Mouse (Mus musculus): ENCODE data around the gene Elmo3. TPM values are rescaled to one million over a fixed set of nuclear protein-coding genes. Genes with fewer than 3 reads are reported as not detected.

Elmo3 gene
- polyA plus RNA-seq, 2 experiments from 2014 or later, result 6.6 to 7.4 TPM

- no peak for ATAC-seq
Observed at GRCm38 (mm10) chr8:105355179-105356024, 50.0 kb downstream of the Elmo3 start.

DNA sequence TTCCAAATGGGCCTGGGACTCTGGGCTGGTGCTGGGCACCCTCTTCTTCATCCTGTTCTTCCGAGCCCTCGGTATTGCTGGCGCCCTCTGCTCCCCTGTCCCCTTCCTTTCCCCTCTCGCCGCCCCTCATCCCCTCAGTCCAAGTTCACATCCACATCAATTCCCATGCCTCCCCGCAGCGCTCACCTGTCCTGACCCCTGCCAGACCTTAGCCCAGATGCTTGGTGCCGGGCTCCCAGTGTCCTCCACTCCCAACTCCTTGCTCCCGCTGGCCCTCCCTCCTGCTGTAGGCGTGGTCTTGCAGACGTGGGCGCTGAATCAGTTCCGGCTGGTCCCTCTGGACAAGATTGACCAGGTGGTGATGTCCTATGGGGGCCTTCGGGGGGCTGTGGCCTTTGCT, 51.3 kb downstream of the Elmo3 start:
- no peak for ATAC-seq

DNA sequence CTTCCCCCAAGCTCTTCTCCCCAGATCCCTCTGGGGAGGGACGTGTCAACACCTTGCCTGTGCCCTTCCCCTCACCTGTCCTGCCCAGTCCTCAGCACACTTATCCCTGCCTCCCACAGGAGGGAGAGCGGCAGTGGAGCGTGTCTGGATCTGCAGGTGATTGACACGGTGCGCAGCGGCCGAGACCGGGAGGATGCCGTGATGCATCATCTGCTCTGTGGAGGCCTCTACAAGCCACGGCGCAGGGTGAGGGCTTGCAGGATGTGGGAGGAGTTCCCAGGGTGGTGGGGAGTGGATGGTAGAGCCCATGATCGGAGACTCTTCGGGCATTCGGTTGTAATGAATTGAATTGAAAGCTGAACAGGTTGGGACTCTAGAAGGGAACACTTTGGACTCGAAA, 53.8 kb downstream of the Elmo3 start:
- no peak for ATAC-seq

- no peak for ATAC-seq
Observed at GRCm38 (mm10) chr8:105359646-105360045, 54.2 kb downstream of the Elmo3 start.

Other genes starting within 250 kb of the Elmo3 start
- gene Ces3b, start 221.8 kb upstream of the Elmo3 start, polyA plus RNA-seq (2017; shearing (Covaris generic)), result not detected
- gene Ces4a, start 173.8 kb upstream of the Elmo3 start, polyA plus RNA-seq (2017; shearing (Covaris generic)), result not detected
- gene Cbfb, start 134.9 kb upstream of the Elmo3 start, polyA plus RNA-seq (2017; shearing (Covaris generic)), result 10 to 100 TPM; 34.0 to 49.2 TPM
- gene D230025D16Rik, start 80.5 kb upstream of the Elmo3 start, polyA plus RNA-seq (2017; shearing (Covaris generic)), result 10 to 100 TPM; 12.0 to 17.4 TPM
- gene B3gnt9, start 50.4 kb upstream of the Elmo3 start, polyA plus RNA-seq (2017; shearing (Covaris generic)), result under 1 TPM; 0.42 to 0.62 TPM
- gene Tradd, start 41.0 kb upstream of the Elmo3 start, polyA plus RNA-seq (2017; shearing (Covaris generic)), result 10 to 100 TPM; 54.2 to 64.6 TPM
- gene Fbxl8, start 41.0 kb upstream of the Elmo3 start, polyA plus RNA-seq (2017; shearing (Covaris generic)), result 10 to 100 TPM; 17.7 to 24.2 TPM
- under 1 TPM; 0.31 to 0.37 TPM for gene Hsf4, start 35.8 kb upstream of the Elmo3 start, polyA plus RNA-seq (2017; shearing (Covaris generic))
- gene Nol3, start 29.5 kb upstream of the Elmo3 start, polyA plus RNA-seq (2017; shearing (Covaris generic)), result not detected
- gene 4931428F04Rik, start 15.7 kb upstream of the Elmo3 start, polyA plus RNA-seq (2017; shearing (Covaris generic)), result 1 to 10 TPM in 1 of 2 experiments, under 1 TPM in 1; 0.79 to 1.1 TPM
- gene Exoc3l, start 9.5 kb upstream of the Elmo3 start, polyA plus RNA-seq (2017; shearing (Covaris generic)), result 1 to 10 TPM in 1 of 2 experiments, under 1 TPM in 1; 0.54 to 2.0 TPM
- gene E2f4, start 7.9 kb upstream of the Elmo3 start, polyA plus RNA-seq (2017; shearing (Covaris generic)), result 10 to 100 TPM; 49.1 to 64.7 TPM
- gene Lrrc29, start 20.7 kb downstream of the Elmo3 start, polyA plus RNA-seq (2017; shearing (Covaris generic)), result 1 to 10 TPM; 1.4 to 2.7 TPM
- 100 to 1,000 TPM; 160 to 182 TPM for gene Tmem208, start 20.8 kb downstream of the Elmo3 start, polyA plus RNA-seq (2017; shearing (Covaris generic))
- 1 to 10 TPM; 2.9 to 3.1 TPM for gene Fhod1, start 42.4 kb downstream of the Elmo3 start, polyA plus RNA-seq (2017; shearing (Covaris generic))
- under 1 TPM; 0.24 to 0.44 TPM for gene Slc9a5, start 43.2 kb downstream of the Elmo3 start, polyA plus RNA-seq (2017; shearing (Covaris generic))
- under 1 TPM in 1 of 2 experiments, not detected in 1; 0.20 TPM for gene Plekhg4, start 67.7 kb downstream of the Elmo3 start, polyA plus RNA-seq (2017; shearing (Covaris generic))
- not detected for gene Kctd19, start 107.9 kb downstream of the Elmo3 start, polyA plus RNA-seq (2017; shearing (Covaris generic))
- gene Lrrc36, start 108.0 kb downstream of the Elmo3 start, polyA plus RNA-seq (2017; shearing (Covaris generic)), result not detected
- gene Tppp3, start 165.9 kb downstream of the Elmo3 start, polyA plus RNA-seq (2017; shearing (Covaris generic)), result under 1 TPM; 0.50 to 0.60 TPM
- gene Zdhhc1, start 191.3 kb downstream of the Elmo3 start, polyA plus RNA-seq (2017; shearing (Covaris generic)), result under 1 TPM; 0.43 to 0.62 TPM
- not detected for gene Hsd11b2, start 213.2 kb downstream of the Elmo3 start, polyA plus RNA-seq (2017; shearing (Covaris generic))

All from activated CD4-positive, CD25-positive, alpha-beta regulatory T cell, adult 4 months (primary cell).